Mouse (Mus musculus) liver, embryonic 11.5 days (tissue): ENCODE measurements around the gene Mecom. TPM values are rescaled to one million over a fixed set of nuclear protein-coding genes. Genes with fewer than 3 reads are reported as not detected.

ENCODE experiments used
- ATAC-seq: fragments of 200-750 bp; cut with Nextera tagmentation; replicated peaks from 2 replicates; pipeline ENCODE4 v1.8.0; 2017; ENCODE audit warnings: moderate number of reproducible peaks, mild to moderate bottlenecking, moderate TSS enrichment, moderate library complexity; ENCODE audit not compliant: low FRiP score
- DNase-seq: peaks from one replicate; pipeline ENCODE4 v3.0.0-alpha.2; 2017; ENCODE audit warnings: low spot score
- H3K27ac ChIP-seq: fragments of 300-500 bp; sonication (generic); 2 replicates; pipeline ENCODE4 v1.5.1; 2014; ENCODE audit warnings: mild to moderate bottlenecking, low read depth, low read length, control low read depth
- H3K27me3 ChIP-seq: fragments of 300-500 bp; sonication (generic); replicated peaks from 2 replicates; pipeline ENCODE4 v1.6.1; 2014; ENCODE audit warnings: low read length, mixed read lengths; ENCODE audit not compliant: control insufficient read depth, insufficient read depth
- H3K36me3 ChIP-seq: fragments of 300-500 bp; sonication (generic); 2 replicates; pipeline ENCODE4 v1.6.1; 2014; ENCODE audit warnings: mild to moderate bottlenecking, low read length, moderate library complexity, mixed read lengths; ENCODE audit not compliant: control insufficient read depth, insufficient read depth
- H3K4me1 ChIP-seq: fragments of 300-500 bp; sonication (generic); replicated peaks from 2 replicates; pipeline ENCODE4 v1.6.1; 2014; ENCODE audit warnings: low read length, mixed read lengths; ENCODE audit not compliant: control insufficient read depth, insufficient read depth
- H3K4me2 ChIP-seq: fragments of 300-500 bp; sonication (generic); 2 replicates; pipeline ENCODE4 v1.6.1; 2014; ENCODE audit warnings: mild to moderate bottlenecking, control low read depth, moderate library complexity
- H3K4me3 ChIP-seq: fragments of 300-500 bp; sonication (generic); 2 replicates; pipeline ENCODE4 v1.5.1; 2014; ENCODE audit warnings: low read depth, low read length, control low read depth
- H3K9ac ChIP-seq: fragments of 300-500 bp; sonication (generic); 2 replicates; pipeline ENCODE4 v1.6.1; 2014; ENCODE audit warnings: low read depth, low read length, control low read depth
- H3K9me3 ChIP-seq: fragments of 300-500 bp; sonication (generic); 2 replicates; pipeline ENCODE4 v1.6.1; 2016; ENCODE audit warnings: low read length, inconsistent platforms, mixed read lengths; ENCODE audit not compliant: control insufficient read depth
- WGBS: fragments of 180-500 bp; shearing (Covaris S2); extraction: QIAGEN DNeasy Blood & Tissue Kit; methylation state at CpG from one replicate; pipeline ENCODE4 v1.1.7; 2014; 5-methylcytosine and 5-hydroxymethylcytosine counted together
- polyA plus RNA-seq: library from polyadenylated mRNA; unstranded; fragments of >200 nt; fragmentation: Nextera tagmentation; extraction: Ambion mirVana; gene quantifications from 2 replicates; pipeline ENCODE4 v1.2.1, GENCODE M21; 2014

The Mecom gene
- polyA plus RNA-seq, 1 experiment from 2014 or later: 6.9 TPM

GRCm38 (mm10) chr3:30130495-30130894 lies 417.3 kb downstream of the Mecom start:
- Histone ChIP-seq H3K9ac (no peak overlapping the region), H3K4me2 (no peak overlapping the region), H3K9me3 (no peaks in the 10 kb centered on the region), H3K4me1 (no peaks in the 10 kb centered on the region), H3K4me3 (no peak overlapping the region), H3K27me3 (no peaks in the 10 kb centered on the region), H3K27ac (no peak overlapping the region), H3K36me3 (no peaks in the 10 kb centered on the region)
- DNase-seq (no peak), ATAC-seq (no peak)
- 68% methylated on average over 4 of the region's 4 CpGs for WGBS

- Histone ChIP-seq H3K27ac (no peak overlapping the region), H3K4me1 (no peaks in the 10 kb centered on the region), H3K36me3 (no peaks in the 10 kb centered on the region), H3K4me2 (no peak overlapping the region), H3K9ac (no peak overlapping the region), H3K4me3 (no peak overlapping the region), H3K27me3 (no peaks in the 10 kb centered on the region), H3K9me3 (no peaks in the 10 kb centered on the region)
- DNase-seq (no peak), ATAC-seq (no peak)
- WGBS: 77% methylated on average over 3 of the region's 3 CpGs
These were observed 425.2 kb downstream of the Mecom start for GRCm38 (mm10) chr3:30122618-30123017.

GRCm38 (mm10) chr3:30120790-30121512 lies 426.9 kb downstream of the Mecom start:
- ATAC-seq: no peak
- H3K4me3 ChIP-seq: no peak overlapping the region
- WGBS: 81% methylated on average over 8 of the region's 8 CpGs

GRCm38 (mm10) chr3:30118594-30119297 lies 429.1 kb downstream of the Mecom start:
- H3K9ac ChIP-seq: no peak overlapping the region

More at GRCm38 (mm10) chr3:30120790-30121512, 426.9 kb downstream of the Mecom start:
- H3K36me3 ChIP-seq: no peaks in the 10 kb centered on the region
- H3K4me1 ChIP-seq: no peaks in the 10 kb centered on the region
- no peak overlapping the region for H3K9ac ChIP-seq
- DNase-seq: no peak
- no peaks in the 10 kb centered on the region for H3K27me3 ChIP-seq
- no peaks in the 10 kb centered on the region for H3K9me3 ChIP-seq
- H3K4me2 ChIP-seq: no peak overlapping the region
- no peak overlapping the region for H3K27ac ChIP-seq

GRCm38 (mm10) chr3:30113249-30113770 lies 434.5 kb downstream of the Mecom start:
- Histone ChIP-seq H3K4me3 (no peak overlapping the region), H3K27ac (no peak overlapping the region), H3K4me2 (no peak overlapping the region), H3K36me3 (no peaks in the 10 kb centered on the region), H3K9me3 (no peaks in the 10 kb centered on the region), H3K27me3 (no peaks in the 10 kb centered on the region), H3K4me1 (no peaks in the 10 kb centered on the region), H3K9ac (no peak overlapping the region)
- 76% methylated on average over 3 of the region's 3 CpGs for WGBS
- ATAC-seq: no peak
- no peak for DNase-seq

More at GRCm38 (mm10) chr3:30118594-30119297, 429.1 kb downstream of the Mecom start:
- DNase-seq (no peak), ATAC-seq (no peak)
- H3K36me3 ChIP-seq: no peaks in the 10 kb centered on the region
- no peaks in the 10 kb centered on the region for H3K27me3 ChIP-seq
- no peaks in the 10 kb centered on the region for H3K9me3 ChIP-seq
- WGBS: 79% methylated on average over 7 of the region's 7 CpGs
- H3K4me1 ChIP-seq: no peaks in the 10 kb centered on the region
- no peak overlapping the region for H3K4me3 ChIP-seq
- H3K27ac ChIP-seq: no peak overlapping the region
- H3K4me2 ChIP-seq: no peak overlapping the region

GRCm38 (mm10) chr3:30107945-30108670 lies 439.7 kb downstream of the Mecom start:
- DNase-seq (no peak), ATAC-seq (no peak)
- Histone ChIP-seq H3K36me3 (no peaks in the 10 kb centered on the region), H3K4me3 (no peak overlapping the region), H3K9me3 (no peaks in the 10 kb centered on the region), H3K27ac (no peak overlapping the region), H3K4me2 (no peak overlapping the region), H3K27me3 (no peaks in the 10 kb centered on the region), H3K4me1 (no peaks in the 10 kb centered on the region), H3K9ac (no peak overlapping the region)
- 77% methylated on average over 9 of the region's 9 CpGs for WGBS

- DNase-seq: no peak
- Histone ChIP-seq H3K4me1 (no peaks in the 10 kb centered on the region), H3K4me3 (no peak overlapping the region), H3K36me3 (no peaks in the 10 kb centered on the region), H3K4me2 (peak overlapping the region; percentile 13; the same call in 1 of the 2 replicates), H3K9me3 (no peaks in the 10 kb centered on the region), H3K9ac (no peak overlapping the region), H3K27ac (no peak overlapping the region), H3K27me3 (no peaks in the 10 kb centered on the region)
- WGBS: 68% methylated on average over 18 of the region's 18 CpGs
- ATAC-seq: no peak
These were observed 441.3 kb downstream of the Mecom start for GRCm38 (mm10) chr3:30106481-30106880.

- no peak for DNase-seq
- H3K27ac ChIP-seq: no peak overlapping the region
- H3K4me3 ChIP-seq: no peak overlapping the region
- H3K36me3 ChIP-seq: no peaks in the 10 kb centered on the region
- no peak overlapping the region for H3K4me2 ChIP-seq
- whole genome bisulfite sequencing: 17% methylated on average over 1 of the region's 1 CpGs
- no peaks in the 10 kb centered on the region for H3K9me3 ChIP-seq
- no peak overlapping the region for H3K9ac ChIP-seq
- no peak for ATAC-seq
- no peaks in the 10 kb centered on the region for H3K4me1 ChIP-seq
- no peaks in the 10 kb centered on the region for H3K27me3 ChIP-seq
These were observed 441.9 kb downstream of the Mecom start for GRCm38 (mm10) chr3:30105859-30106258.
